ENCODE assay signal across 16 mouse cellular contexts in genomic region chr1:153697581-153698251, GRCm38 (mm10). TPM values are rescaled to one million over a fixed set of nuclear protein-coding genes. Genes with fewer than 3 reads are reported as not detected.
A peak's percentile ranks its signal among the peaks of the same experiment; 100 is the strongest.
DNase-seq lines count a peak whose midpoint lies in the region; ATAC-seq and TF ChIP-seq lines count a peak whose summit lies in the region.
"Had no signal": no experiment of that assay in that cellular context is flagged by ENCODE, and none has a peak within 500 bp of the region (broad histone marks: within the 10 kb centered on the region; RNA-seq: fewer than 3 reads in every experiment).

No protein-coding gene starts in this region.

- no peaks in the 10 kb centered on the region for H3K9me3 ChIP-seq in forebrain, postnatal 0 days (ENCODE audit: low read length)
- H3K9me3 ChIP-seq in heart, embryonic 11.5 days (replicated peaks; ENCODE audit: control insufficient read depth, low read length) = no peaks in the 10 kb centered on the region
- H3K9me3 ChIP-seq: G1E; heart, embryonic 13.5 days; hindbrain, embryonic 15.5 days had no signal

- H3K4me2 ChIP-seq in forebrain, postnatal 0 days (ENCODE audit: low read depth) = no peak overlapping the region
- no peak overlapping the region for H3K4me2 ChIP-seq in heart, embryonic 11.5 days
- H3K4me2 ChIP-seq: heart, embryonic 13.5 days; hindbrain, embryonic 15.5 days; lung, embryonic 14.5 days had no signal

- no peak overlapping the region for H3K9ac ChIP-seq in forebrain, postnatal 0 days
- H3K9ac ChIP-seq in heart, embryonic 11.5 days (ENCODE audit: low read depth, low read length) = no peak overlapping the region
- H3K9ac ChIP-seq: heart, embryonic 13.5 days; hindbrain, embryonic 15.5 days; lung, embryonic 14.5 days had no signal

- no peak for DNase-seq in cerebellum, postnatal 4 days (ENCODE audit: low spot score in 2 of 2)
- DNase-seq in 3T3-L1 (ENCODE audit: low read depth, low spot score) = peak; percentile 33
- DNase-seq in cerebellum, adult 9-11 months = peak; percentile 70
- no peak for DNase-seq in forebrain, postnatal 0 days
- no peak for DNase-seq in gastrocnemius, postnatal 25 days
- DNase-seq in testis, postnatal 10 days (ENCODE audit: low spot score) = no peak
- DNase-seq: lung, embryonic 14.5 days had no signal

- H3K4me1 ChIP-seq in forebrain, postnatal 0 days (ENCODE audit: insufficient read depth) = no peaks in the 10 kb centered on the region
- H3K4me1 ChIP-seq in heart, embryonic 11.5 days (ENCODE audit: control insufficient read depth, insufficient read depth, low read length) = no peaks in the 10 kb centered on the region

- no peaks in the 10 kb centered on the region for H3K36me3 ChIP-seq in forebrain, postnatal 0 days (ENCODE audit: insufficient read depth)
- no peaks in the 10 kb centered on the region for H3K36me3 ChIP-seq in heart, embryonic 11.5 days (ENCODE audit: control insufficient read depth, insufficient read depth, low read length)
- H3K36me3 ChIP-seq: G1E; heart, embryonic 13.5 days had no signal

- no peaks in the 10 kb centered on the region for H3K27me3 ChIP-seq in forebrain, postnatal 0 days (ENCODE audit: insufficient read depth, low read length)
- no peaks in the 10 kb centered on the region for H3K27me3 ChIP-seq in heart, embryonic 11.5 days (ENCODE audit: control insufficient read depth, insufficient read depth, low read length)
- H3K27me3 ChIP-seq: hindbrain, embryonic 15.5 days had no signal

- no peak overlapping the region for H3K4me3 ChIP-seq in forebrain, postnatal 0 days (ENCODE audit: low read depth, low read length)
- no peak overlapping the region for H3K4me3 ChIP-seq in heart, embryonic 11.5 days (ENCODE audit: low read depth, low read length)
- H3K4me3 ChIP-seq: erythroblast, embryonic 14.5 days; heart, embryonic 13.5 days; hindbrain, embryonic 15.5 days had no signal

- whole genome bisulfite sequencing in forebrain, postnatal 0 days = 64% methylated on average over 16 of the region's 16 CpGs
- 74% methylated on average over 16 of the region's 16 CpGs for WGBS in heart, embryonic 11.5 days (ENCODE audit: insufficient replicate concordance)

- no peak for TF ChIP-seq CTCF in forebrain, postnatal 0 days (IDR thresholded peaks at IDR 0.05; ENCODE audit: low read depth)

- peak; percentile 46 for ATAC-seq in cerebellum, adult (ENCODE audit: insufficient number of reproducible peaks, low FRiP score, low TSS enrichment)
- peak; percentile 45; the same call in 1 of the 2 replicates for ATAC-seq in forebrain, postnatal 0 days
- no peak for ATAC-seq in heart, embryonic 11.5 days (replicated peaks; ENCODE audit: insufficient number of reproducible peaks, low FRiP score, low TSS enrichment)
- ATAC-seq: midbrain, embryonic 16.5 days had no signal

- H3K27ac ChIP-seq in forebrain, postnatal 0 days (ENCODE audit: low read depth, low read length) = no peak overlapping the region
- no peak overlapping the region for H3K27ac ChIP-seq in heart, embryonic 11.5 days (ENCODE audit: low read depth, low read length)
- H3K27ac ChIP-seq: heart, embryonic 13.5 days; hindbrain, embryonic 15.5 days had no signal

RNA-seq across cellular contexts. Expression of gene Rgs16, which starts 42.4 kb away (rescaled TPM):
- total RNA-seq in forebrain, postnatal 0 days (2014; rRNA removed) = 7.9 and 9.6 TPM in 2 replicates
- 15.5 and 16.7 TPM in 2 replicates for polyA plus RNA-seq in forebrain, postnatal 0 days (2015; fragmentation: Nextera tagmentation; extraction: Ambion mirVana)
- total RNA-seq in gastrocnemius, postnatal 25 days (2021) = 1 to 10 TPM; 1.1 to 1.6 TPM
- polyA plus RNA-seq in heart, embryonic 11.5 days (2014; fragmentation: Nextera tagmentation; extraction: Ambion mirVana) = 1.0 and 1.7 TPM in 2 replicates
- total RNA-seq: common myeloid progenitor, adult 5-6 weeks; G1E had no signal
- polyA plus RNA-seq: erythroblast, embryonic 14.5 days; G1E had no signal

RNA-seq across cellular contexts. Expression of gene Rgs8, which starts 44.9 kb away (rescaled TPM):
- 19.3 and 22.7 TPM in 2 replicates for total RNA-seq in forebrain, postnatal 0 days (2014; rRNA removed)
- 12.0 and 16.6 TPM in 2 replicates for polyA plus RNA-seq in forebrain, postnatal 0 days (2015; fragmentation: Nextera tagmentation; extraction: Ambion mirVana)
- total RNA-seq in gastrocnemius, postnatal 25 days (2021) = under 1 TPM in 1 of 2 experiments, not detected in 1; 0.32 TPM
- 0.27 and 0.49 TPM in 2 replicates for polyA plus RNA-seq in heart, embryonic 11.5 days (2014; fragmentation: Nextera tagmentation; extraction: Ambion mirVana)
- total RNA-seq: gastrocnemius, adult 8-10 months had no signal
- polyA plus RNA-seq: erythroblast, embryonic 14.5 days; G1E had no signal

RNA-seq across cellular contexts. Expression of gene Rnasel, which starts 51.5 kb away (rescaled TPM):
- total RNA-seq in forebrain, postnatal 0 days (2014; rRNA removed) = 39.5 and 43.9 TPM in 2 replicates
- polyA plus RNA-seq in forebrain, postnatal 0 days (2015; fragmentation: Nextera tagmentation; extraction: Ambion mirVana) = 10.7 and 19.5 TPM in 2 replicates
- total RNA-seq in gastrocnemius, postnatal 25 days (2021) = 1 to 10 TPM; 1.5 to 3.2 TPM
- polyA plus RNA-seq in heart, embryonic 11.5 days (2014; fragmentation: Nextera tagmentation; extraction: Ambion mirVana) = 9.3 and 9.7 TPM in 2 replicates

Comparison
In these comparisons a context has a peak if more than half of its experiments do, and no peak if none do; other contexts are left out.
1. DNase-seq: peak in 3T3-L1 (single experiment) and cerebellum, adult 9-11 months (single experiment); none in cerebellum, postnatal 4 days (0 of 2), forebrain, postnatal 0 days (single experiment), gastrocnemius, postnatal 25 days (single experiment) and testis, postnatal 10 days (single experiment).
2. RNA of gene Rgs8, which starts 44.9 kb away (total RNA-seq): 19.3 to 22.7 TPM in forebrain, postnatal 0 days; 0.32 TPM in gastrocnemius, postnatal 25 days; every median in the first group is over 10 times any median in the second.